Mouse (Mus musculus) adrenal gland, adult 2 months (tissue): ENCODE results near the gene Spsb2. TPM values are rescaled to one million over a fixed set of nuclear protein-coding genes. Genes with fewer than 3 reads are reported as not detected.
A peak's percentile ranks its signal among the peaks of the same experiment; 100 is the strongest.
"Not testable (repeated sequence)": the region's sequence is repeated elsewhere in the genome, so short reads cannot be mapped to it uniquely, and the experiment has no call there.

Experiments used
- DNase-seq: peaks from one replicate; pipeline ENCODE4 v3.0.0; 2021
- long read RNA-seq: library from polyadenylated mRNA; stranded (forward); transcript quantifications from one replicate; pipeline ENCODE4 v2.0.0, GENCODE M21; 2021
- polyA plus RNA-seq: library from polyadenylated mRNA; depleted of rRNA; stranded (reverse); fragments of >200 nt; gene quantifications from 2 replicates; pipeline ENCODE4 v1.2.3, GENCODE M21; 2012; rRNA removed
- total RNA-seq, 2 experiments: library from RNA; stranded (reverse); gene quantifications; 2 replicates each; pipeline ENCODE4 v1.2.3; 2021

The Spsb2 gene
- total RNA-seq (10 to 100 TPM; 19.6 to 28.0 TPM), polyA plus RNA-seq (34.0 and 40.0 TPM in 2 replicates)
- long read RNA-seq, transcript Spsb2-202 (3 exons, 1,219 nt), result major isoform, 10 of 18 reads
- long read RNA-seq, partial matches to known transcripts, result 2 of 18 reads
- long read RNA-seq, other reads (novel, unspliced or antisense), result 2 of 18 reads

DNA sequence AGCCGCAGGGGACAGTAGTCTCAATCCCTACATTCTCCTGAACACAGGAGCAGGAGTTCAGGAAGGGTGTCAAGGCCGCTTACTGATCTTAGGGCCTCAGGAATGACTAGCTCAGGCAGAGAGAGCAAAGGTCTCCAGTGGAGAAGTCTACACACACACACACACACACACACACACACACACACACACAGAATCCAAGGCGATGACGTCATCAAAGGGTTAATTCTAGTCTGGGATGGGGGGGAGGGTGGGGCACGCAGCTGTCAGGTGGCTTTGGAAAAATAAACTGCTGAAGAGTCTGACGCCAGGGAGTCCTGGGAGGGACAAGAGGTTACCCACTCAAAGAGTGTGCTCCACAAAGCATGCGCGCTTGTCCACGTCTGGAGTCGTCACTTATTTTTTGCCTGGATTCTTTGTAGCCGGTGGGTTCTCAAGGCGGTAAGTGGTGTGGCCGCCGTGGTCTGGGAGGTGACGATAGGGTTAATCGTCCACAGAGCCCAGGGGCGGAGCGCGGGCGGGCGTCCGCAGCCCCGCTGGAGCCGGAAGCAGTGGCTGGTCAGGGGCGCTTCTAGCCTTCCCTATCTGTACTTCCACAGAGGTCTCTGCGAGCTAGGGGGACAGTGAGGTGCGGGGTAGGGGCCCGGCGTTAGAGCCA is at the start of gene Spsb2:
TSS of gene Spsb2 (plus strand) at position 304 of the 655 bp plus-strand sequence.
- DNase-seq, result peak; percentile 89

DNA sequence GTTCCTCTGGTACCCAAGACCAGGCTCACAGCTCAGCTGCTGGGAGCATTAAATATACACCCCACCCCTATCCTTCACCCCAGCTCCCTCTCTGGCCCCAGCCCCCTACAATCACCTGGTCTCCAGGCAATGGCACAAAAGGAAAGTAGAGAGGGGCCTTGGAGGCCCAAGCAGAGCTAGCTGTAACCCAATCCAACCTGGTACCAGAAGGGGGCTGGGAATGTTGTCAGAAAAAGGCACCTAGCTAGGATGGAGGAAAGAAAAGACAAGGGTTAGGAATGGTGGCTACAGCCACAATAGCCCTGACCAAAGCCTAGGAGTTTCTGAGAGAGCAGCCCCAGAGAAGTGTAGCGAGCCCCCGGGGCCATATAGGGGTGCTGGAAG is 49.6 kb upstream of the Spsb2 start:
- no peak for DNase-seq

DNA sequence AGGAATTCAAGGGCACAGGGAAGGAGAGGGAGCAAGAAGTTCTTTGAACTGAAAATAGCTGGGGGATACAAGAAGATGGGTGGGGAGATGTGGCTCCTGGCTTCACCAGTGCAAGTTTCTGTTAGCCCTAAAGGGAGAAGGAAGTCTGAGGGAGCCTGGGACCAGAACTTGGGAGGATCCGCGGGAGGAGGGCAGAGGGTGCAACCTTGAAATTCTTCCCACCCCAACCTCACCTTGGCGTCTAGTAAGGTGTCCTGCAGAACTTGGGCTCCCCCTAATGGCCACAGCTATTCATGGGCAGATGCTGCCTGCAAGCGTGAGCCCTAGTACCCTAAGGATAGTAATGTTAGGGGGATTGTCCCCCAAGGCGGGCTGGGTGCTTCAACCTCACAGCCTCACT is 49.2 kb upstream of the Spsb2 start:
- DNase-seq, result peak; percentile 86

DNA sequence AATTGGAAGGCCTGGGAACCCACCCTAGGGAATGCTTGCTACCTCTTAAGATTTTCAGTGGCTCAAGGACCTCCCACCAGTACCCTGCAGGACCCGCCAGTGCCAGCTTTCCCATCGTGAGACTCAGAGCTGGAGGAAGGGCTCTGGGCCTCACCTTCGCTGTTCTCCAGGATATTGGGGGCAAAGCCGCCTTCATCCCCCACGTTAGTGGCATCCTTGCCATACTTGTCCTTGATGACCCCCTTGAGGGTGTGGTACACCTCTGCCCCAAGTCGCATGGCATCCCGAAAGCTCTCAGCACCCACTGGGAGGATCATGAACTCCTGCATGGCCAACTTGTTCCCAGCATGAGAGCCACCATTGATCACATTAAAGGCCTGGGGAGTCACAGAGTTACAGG is 42.5 kb upstream of the Spsb2 start:
- DNase-seq, result no peak

DNA sequence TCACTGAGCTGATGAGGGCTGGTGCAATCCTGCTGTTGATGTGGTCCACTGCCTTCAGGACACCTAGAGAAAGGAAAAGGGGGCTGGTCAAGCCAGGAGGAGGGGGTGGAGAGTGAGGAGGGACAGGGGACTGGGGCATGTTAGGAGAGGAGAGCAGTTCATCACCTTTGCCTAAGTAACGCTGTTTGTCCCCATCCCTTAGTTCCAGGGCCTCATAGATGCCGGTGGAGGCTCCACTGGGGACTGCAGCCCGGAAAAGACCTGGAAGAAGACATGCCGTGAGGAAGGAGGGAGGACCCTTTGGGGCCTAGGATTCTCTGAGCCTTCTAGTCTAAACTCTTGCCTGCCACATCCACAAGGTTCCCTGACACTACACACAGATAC is 40.9 kb upstream of the Spsb2 start:
- DNase-seq, result no peak

DNA sequence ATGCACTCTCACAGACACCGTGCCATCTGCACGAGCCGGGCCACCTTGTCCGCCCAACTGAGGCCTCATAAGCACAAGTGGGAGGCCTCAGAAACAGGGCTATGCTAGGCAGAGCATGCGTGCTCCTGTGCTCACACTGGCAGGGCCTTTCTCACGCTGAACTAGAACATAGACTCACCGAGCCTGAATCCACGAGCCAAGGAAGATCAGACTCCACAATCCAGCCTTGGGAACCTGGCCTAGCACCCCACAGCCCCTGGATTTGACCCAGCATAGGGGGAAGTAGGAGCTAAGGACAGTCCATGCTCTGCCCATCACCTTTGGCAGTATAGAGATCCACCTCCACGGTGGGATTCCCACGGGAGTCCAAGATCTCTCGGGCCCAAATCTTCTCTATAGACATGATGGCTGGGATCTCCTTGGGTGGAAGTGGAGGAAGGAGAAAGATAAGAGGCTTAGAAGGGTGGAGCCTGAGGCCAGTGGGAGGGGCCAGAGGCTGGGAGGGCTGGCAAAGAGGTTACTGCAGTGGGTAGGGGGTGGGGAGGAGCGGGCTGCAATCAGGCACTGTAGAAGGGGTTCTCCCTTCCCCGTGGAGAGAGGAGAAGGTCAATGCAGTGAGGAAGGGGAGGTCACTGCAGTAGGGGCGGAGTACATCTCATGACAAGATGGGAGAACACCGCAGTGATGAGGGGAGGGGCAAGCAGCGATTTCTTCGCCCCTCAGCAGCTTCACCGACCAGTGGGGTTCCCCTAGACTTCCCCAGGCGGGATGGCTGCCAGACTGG is 40.3 kb upstream of the Spsb2 start:
- DNase-seq, result no peak

DNA sequence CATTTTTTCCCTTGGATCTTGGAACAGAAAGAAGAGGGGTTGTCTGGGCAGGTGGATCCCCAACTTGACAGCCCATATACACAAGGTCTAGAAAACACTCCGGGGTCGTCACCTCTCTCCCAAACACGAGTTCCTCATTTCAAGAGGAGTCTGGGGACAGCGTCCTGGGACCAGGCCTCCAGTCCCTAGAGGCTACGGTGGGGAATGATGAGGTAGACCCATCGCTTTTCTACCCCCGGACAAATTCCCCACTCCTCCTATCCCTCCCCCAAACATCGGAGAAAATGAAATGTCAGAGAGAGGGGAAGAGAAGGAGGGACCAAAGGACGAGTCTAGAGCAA is 39.8 kb upstream of the Spsb2 start:
- no peak for DNase-seq

DNA sequence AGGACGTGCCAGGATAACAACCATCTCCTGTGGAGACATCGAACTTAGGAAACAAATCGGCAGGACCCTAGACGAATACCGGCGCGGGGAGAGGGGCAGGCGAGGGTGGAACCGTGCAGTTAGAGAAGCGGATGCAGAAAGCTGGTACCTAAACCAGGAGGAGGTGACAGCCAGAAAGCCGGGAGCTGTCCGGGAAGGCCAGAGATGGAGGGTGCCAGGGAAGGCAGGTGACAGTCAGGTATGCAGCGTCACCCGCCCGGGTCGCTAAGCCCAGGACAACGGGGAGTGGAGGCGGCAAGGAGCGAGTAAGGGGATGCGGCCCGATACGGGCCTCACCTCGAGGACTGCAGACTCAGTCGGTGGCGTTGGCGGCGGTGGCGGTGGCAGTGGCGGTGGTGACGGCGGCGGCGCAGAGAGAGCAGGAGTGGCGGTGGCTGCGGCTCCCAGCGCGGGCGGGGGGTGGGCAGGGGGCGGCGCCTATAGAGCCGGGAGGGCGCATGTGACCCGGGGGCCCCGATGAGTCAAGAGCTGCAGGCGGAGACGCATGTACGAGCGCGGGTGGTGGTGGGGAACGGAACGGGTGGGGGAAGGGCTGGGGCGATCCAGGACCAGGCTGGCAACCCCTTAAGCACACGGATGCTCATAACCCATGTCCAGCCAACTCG is 39.2 kb upstream of the Spsb2 start, which contains the start of gene Eno2:
TSS of gene Eno2 (minus strand) at position 573 of the 665 bp plus-strand sequence.
- DNase-seq, result peak; percentile 63

DNA sequence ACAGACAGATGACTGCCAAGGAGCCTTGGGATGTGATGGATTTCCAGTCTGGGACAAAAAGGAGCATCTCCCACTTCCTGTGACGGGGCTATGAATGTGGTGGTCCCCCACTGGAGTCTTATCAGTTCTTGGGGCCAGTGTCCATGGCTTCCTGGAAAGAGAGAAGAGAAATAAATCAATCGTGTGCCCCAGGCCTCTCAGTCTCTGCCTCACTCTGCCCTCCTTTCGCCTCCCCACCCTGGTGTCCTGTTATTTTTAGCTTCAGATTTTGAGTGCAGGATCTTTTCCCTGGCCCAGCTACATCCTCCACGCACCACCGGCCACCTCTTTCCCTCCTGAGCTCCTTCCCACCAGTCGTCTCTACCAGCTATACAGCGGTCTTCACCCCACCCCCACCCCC is 38.4 kb upstream of the Spsb2 start:
- no peak for DNase-seq

DNA sequence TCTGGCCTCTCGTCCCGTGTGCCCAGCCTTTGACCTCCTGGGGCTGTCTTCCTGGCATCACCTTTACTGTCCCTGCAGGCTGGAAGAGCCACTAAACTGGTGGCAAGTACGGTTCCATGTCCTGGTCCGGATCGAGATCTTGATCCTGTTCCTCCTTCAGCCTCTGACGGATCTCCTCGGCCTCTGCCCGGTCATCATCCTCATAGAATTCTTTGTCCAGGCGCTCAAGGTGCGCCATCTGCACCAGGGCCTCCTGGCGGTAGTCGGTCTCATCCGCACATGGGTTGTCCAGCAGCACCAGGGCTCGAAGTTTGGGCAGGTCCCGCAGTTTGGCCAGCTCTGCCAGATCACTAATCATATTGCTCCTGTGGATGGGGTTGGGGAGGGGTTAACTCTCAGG is 38.0 kb upstream of the Spsb2 start:
- no peak for DNase-seq

DNA sequence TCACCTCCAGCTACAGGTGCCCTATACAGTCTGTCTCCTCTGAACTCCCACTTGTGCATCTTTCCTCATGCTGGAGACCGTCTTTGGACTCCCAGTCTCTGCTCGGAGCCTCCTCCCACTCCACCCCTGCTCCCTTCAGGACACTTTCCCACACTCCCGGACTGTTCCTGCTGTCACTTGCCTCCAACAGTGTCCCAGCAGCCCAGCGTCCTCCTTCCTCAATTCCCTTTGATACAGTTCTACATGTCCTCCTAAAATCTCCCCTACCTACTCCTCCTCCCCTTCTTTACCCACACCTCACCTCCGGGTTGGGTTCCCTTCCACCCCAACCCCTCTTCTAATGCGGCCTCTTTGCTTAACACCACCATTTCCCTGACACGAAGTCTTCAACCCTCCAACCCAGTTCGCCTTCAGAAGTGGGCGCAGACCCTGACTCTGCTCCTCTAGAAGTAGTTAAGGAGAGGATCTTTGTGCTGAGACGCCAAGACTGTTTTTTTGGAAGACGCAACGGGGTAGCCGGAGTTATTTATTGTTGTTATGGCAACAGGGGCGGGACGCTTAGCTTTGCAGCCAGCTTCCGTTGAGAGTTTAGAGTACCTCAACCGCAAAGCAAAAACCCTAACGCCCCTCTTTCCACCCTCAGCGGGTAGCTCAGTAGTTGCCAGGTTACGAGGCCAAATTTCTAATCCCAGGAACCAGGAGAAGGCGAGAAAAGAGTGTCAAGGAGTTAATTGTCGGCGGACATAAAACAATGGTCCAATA is 29.1 kb upstream of the Spsb2 start, which contains the start of gene Lrrc23:
TSS of gene Lrrc23 (minus strand) at position 506 of the 762 bp plus-strand sequence.
- DNase-seq, result peak; percentile 69

DNA sequence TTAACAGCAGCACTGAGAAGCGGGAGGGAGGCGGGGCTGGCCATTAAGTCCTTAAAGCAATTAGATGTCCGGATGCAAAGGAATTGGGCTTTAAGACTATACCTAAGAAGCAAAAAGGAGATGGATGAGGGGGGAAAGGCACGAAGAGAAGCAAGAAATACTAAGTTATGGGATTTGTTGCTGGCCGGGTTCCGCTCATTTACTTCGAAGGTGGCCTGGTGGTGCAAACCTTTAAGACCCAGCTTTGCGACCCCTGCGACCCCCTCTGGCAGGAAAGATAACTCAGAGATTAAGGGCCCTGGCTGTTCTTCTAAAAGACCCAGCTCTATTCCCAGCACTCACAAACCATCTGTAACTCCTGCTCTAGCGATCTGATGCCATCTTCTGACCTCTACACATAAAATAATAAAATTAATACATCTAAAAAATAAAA is 28.5 kb upstream of the Spsb2 start:
- no peak for DNase-seq

DNA sequence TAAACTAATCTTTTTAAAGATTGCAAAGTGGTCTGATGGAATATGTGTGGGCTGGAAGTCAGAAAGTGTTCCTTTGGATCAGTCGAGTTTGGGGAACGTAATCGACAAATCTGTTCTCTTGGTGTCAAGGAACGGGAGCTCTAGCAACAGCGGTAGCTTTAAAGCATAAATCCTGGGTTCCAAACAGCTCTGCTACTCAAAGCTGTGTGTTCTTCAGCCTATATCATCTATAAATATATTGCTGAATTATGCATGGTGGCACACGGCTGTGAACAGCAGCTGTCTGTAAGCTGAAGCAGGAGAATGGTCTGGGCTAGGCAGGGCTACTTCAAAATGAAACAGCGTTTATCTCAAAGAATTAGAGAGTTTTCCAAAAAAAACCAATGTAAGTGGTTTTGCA is 27.5 kb upstream of the Spsb2 start:
- no peak for DNase-seq

DNA sequence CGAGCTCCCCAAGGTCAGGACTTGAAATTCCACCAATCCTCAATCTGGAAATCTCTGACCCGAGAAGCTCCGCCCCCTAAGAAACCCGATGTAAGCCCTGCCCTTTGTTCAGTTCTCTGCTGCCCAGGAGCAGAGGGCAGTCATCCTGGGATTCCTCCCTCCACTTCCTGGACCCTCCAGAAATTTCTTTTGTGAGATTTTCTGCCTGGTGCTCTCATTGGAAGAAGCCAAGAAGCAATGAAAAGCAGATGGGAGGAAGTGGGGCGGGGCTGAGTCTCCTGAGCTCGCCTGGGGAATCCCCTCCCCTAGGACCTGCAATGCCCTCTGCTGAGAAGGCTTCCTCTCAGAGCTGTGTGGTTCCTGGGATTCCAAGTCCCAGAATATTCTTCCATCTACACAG is 26.0 kb upstream of the Spsb2 start:
- DNase-seq, result peak; percentile 24

DNA sequence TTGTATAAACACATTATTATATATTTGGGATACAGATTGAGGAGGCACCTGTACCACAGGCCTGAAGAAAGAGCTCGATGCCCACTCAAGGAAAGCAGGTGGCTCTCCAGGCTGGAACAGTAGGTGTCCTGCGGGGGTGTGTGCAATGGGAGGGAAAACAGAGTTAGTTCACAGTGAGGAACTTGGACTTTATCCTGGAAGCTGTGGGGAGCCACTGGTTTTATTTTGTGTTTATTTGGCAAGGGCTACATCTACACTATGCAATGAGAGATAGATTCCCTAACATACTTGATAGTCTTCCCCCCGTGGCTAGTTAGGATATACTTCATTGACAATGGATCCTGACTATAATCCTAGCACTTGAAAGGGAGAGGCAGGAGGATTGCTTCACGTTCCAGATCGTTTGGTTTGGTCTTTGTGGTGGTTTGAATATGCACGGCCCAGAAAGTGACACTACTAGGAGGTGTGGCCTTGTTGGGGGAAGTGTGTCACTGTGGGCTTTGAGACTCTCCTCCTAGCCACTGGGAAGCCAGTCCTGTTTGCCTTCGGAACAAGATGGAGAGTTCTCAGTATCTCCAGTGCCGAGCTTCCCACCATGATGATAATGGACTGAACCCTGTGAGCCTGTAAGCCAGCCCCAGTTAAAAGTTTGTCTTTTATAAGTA is 21.6 kb upstream of the Spsb2 start:
- no peak for DNase-seq

DNA sequence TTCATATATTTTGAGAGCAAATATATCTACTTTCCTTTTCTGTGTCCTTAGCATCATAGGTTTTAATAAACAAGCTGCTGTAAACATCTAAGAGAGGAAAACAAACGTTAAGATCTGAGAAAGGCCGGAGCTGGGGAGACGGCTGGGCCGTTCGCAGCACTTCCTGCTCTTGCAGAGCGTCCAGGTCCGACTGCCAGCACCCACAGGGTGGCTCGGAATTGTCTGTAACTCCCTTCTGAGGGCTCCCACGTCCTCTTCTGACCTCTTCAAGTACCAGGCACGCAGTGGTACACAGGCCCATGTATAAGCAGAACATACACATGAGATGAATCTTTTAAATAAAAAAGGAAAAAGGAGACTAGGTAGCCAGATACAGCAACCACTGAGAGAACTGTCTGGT is 20.7 kb upstream of the Spsb2 start:
- DNase-seq, result no peak

DNA sequence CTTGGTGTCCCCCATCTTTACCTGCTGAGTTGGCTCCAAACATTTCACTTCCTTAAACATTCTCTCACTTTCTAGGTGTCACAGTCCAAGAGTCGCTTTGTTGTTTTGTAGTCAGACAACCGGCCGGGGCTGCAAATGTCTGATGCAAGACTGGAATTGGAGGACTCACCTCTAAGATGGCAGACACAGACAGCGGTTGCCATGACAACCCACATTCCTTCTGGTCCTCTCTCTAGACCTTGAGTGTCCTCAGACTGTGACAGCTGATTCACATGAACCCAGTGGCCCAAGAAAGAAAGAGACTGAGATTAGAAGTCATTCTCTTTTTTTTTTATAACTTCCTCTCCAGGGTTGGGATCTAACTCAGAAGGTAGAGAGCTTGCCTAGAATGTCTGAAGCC is 18.9 kb upstream of the Spsb2 start:
- DNase-seq, result no peak

DNA sequence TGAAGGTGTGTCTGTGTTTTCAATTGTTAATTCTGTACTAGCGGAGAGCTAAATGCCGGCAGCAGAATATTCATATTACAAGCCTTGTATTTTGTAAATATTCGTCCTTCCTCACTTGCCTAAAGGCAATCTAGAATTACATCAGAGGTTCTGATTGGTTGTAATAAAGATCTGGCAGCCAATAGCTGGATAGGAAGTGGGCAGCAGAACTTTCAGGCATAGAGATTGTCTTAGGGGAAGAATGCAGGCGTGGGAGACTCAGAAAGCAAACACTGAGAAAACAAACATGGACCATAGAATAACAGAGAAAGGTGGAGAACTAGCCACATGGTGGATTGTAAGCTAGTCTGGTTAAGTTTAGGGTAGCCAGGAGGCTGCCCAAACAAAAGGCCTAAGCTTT is 18.3 kb upstream of the Spsb2 start:
- no peak for DNase-seq

DNA sequence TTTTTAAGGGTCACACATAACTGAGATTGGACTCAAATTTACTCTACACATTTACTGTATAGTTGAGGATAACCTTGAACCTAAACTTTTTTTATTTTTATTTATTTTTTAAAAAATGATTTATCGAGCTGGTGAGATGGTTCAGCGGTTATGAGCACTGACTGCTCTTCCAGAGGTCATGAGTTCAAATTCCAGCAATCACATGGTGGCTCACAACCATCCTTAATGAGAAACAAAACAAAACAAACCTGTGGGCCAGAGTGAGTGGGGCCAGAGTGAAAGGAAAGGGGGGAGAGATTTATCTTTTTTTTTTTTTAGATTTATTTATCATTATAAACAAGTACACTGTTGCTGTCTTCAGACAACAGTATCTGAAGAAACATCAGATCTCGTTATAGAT is 16.6 kb upstream of the Spsb2 start:
- no peak for DNase-seq

DNA sequence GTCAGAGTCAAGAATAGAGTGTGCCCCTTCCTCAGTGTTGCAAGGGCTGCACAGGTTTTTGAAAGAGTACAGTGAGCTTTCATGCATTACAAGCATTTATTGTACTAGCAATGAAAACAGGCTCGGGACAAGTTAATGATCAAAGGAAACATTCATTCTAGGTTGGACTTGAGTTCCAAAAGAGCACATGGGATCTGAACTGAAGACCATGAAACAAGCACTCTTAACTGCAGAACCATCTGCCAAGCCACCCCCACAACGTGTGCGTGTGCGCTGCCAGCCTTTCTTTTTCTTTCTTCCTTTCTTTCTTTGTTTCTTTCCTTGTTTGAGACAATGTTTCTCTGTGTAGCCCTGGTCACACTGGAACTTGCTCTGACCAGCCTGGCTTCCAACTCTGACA is 12.7 kb upstream of the Spsb2 start:
- no peak for DNase-seq

DNA sequence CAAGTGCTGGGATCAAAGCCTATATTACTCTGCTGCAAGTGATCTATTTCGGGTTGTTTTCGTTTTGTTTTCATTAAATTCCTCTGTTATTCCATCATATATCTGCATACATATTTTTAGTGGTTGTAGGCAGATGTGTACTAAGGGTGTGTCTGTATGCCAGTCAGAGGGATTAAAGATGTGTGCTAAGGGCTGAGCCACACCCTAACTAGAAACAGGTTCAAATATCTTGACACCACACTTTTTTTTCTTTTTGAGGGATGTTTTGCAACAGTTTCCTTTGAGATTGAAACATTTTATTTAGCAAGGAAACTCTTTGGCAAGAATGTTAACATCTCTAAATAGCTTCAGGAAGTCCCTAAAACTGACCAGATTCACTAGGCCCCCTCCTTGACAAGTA is 12.3 kb upstream of the Spsb2 start:
- no peak for DNase-seq

DNA sequence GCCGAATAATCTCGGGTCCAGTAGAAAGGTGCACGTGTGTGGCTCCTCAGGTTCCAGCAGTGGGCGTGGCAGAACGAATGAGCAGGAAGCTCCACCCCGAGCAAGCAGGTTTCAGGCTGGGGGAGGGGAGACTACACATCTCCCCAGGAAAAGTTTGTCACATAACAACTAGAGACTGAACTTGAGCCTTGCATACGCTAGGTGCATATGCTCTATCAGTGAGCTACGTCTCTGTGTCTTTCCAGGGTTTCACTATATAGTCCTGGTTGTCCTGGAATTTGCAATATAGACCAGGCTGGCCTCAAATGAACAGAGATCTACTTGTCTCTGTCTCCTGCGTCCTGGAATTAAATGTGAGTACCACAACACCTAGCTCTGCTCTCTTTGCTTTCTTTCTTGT is 6.1 kb upstream of the Spsb2 start:
- DNase-seq, result not testable (repeated sequence)
